Mouse (Mus musculus) spleen, adult 2 months (tissue): Measurements from ENCODE around the gene Tmem191c.
"Not testable (repeated sequence)": the region's sequence is repeated elsewhere in the genome, so short reads cannot be mapped to it uniquely, and the experiment has no call there.

ENCODE experiments used
- CTCF ChIP-seq: fragments of 200-500 bp; IDR thresholded peaks from 2 replicates; pipeline ENCODE4 v1.5.1; 2011; ENCODE audit warnings: mild to moderate bottlenecking, inconsistent platforms; ENCODE audit not compliant: insufficient read depth, insufficient read length, insufficient replicate concordance; ENCODE audit errors: extremely low read depth
- POLR2A ChIP-seq: fragments of 200-500 bp; IDR thresholded peaks from 2 replicates; pipeline ENCODE4 v1.6.1; 2011; ENCODE audit warnings: low read depth, low read length, inconsistent platforms

DNA sequence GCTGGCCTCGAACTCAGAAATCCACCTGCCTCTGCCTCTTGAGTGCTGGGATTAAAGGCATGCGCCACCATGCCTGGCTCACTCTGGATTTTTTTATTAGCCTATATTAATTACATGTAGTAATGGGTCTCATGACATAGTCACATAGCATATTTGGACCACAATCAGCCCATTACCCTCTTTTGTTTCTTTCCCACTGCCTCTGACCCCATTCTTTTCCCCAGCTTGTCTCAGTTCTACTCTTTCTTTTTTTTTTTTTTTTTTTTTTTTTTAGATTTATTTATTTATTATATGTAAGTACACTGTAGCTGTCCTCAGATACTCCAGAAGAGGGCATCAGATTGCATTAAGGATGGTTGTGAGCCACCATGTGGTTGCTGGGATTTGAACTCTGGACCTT lies 44.4 kb upstream of the Tmem191c start:
- not testable (repeated sequence) for TF ChIP-seq CTCF, POLR2A
